Mouse (Mus musculus) hindbrain, embryonic 14.5 days (tissue): ENCODE results near the gene Gm6993. TPM values are rescaled to one million over a fixed set of nuclear protein-coding genes. Genes with fewer than 3 reads are reported as not detected.

Source experiments
- ATAC-seq: fragments of 200-750 bp; cut with Nextera tagmentation; 2 replicates; pipeline ENCODE4 v1.8.0; 2017; ENCODE audit warnings: moderate number of reproducible peaks, mild to moderate bottlenecking, moderate TSS enrichment, moderate library complexity; ENCODE audit not compliant: low FRiP score
- DNase-seq: peaks from one replicate; pipeline ENCODE4 v3.0.0-alpha.2; 2015; ENCODE audit warnings: low spot score
- H3K27ac ChIP-seq: fragments of 300-500 bp; sonication (generic); 2 replicates; pipeline ENCODE4 v1.5.1; 2014; ENCODE audit warnings: mild to moderate bottlenecking, moderate library complexity
- H3K27me3 ChIP-seq: fragments of 300-500 bp; sonication (generic); 2 replicates; pipeline ENCODE4 v1.6.1; 2014; ENCODE audit warnings: mild to moderate bottlenecking, low read length, mixed read lengths; ENCODE audit not compliant: control insufficient read depth, insufficient read depth
- H3K36me3 ChIP-seq: fragments of 300-500 bp; sonication (generic); replicated peaks from 2 replicates; pipeline ENCODE4 v1.6.1; 2014; ENCODE audit not compliant: control insufficient read depth, insufficient read depth
- H3K4me1 ChIP-seq: fragments of 300-500 bp; sonication (generic); replicated peaks from 2 replicates; pipeline ENCODE4 v1.6.1; 2014; ENCODE audit warnings: antibody characterized with exemption, low read length, mixed read lengths; ENCODE audit not compliant: control insufficient read depth, insufficient read depth
- H3K4me2 ChIP-seq: fragments of 300-500 bp; sonication (generic); replicated peaks from 2 replicates; pipeline ENCODE4 v1.6.1; 2014; ENCODE audit warnings: mild to moderate bottlenecking, moderate library complexity
- H3K4me3 ChIP-seq: fragments of 300-500 bp; sonication (generic); replicated peaks from 2 replicates; pipeline ENCODE4 v1.5.1; 2014; ENCODE audit warnings: mild to moderate bottlenecking, low read length
- H3K9ac ChIP-seq: fragments of 300-500 bp; sonication (generic); 2 replicates; pipeline ENCODE4 v1.6.1; 2014
- H3K9me3 ChIP-seq: fragments of 300-500 bp; sonication (generic); 2 replicates; pipeline ENCODE4 v1.6.1; 2016; ENCODE audit warnings: low read length; ENCODE audit not compliant: control insufficient read depth
- WGBS: fragments of 180-500 bp; shearing (Covaris S2); extraction: QIAGEN DNeasy Blood & Tissue Kit; methylation state at CpG from one replicate; pipeline ENCODE4 v1.1.7; 2014; 5-methylcytosine and 5-hydroxymethylcytosine counted together
- polyA plus RNA-seq: library from polyadenylated mRNA; unstranded; fragments of >200 nt; fragmentation: Nextera tagmentation; extraction: Ambion mirVana; gene quantifications from 2 replicates; pipeline ENCODE4 v1.2.1, GENCODE M21; 2014

Gm6993 gene
- polyA plus RNA-seq: not detected in 2 replicates

- Histone ChIP-seq H3K9ac (no peak within 1 kb of the TSS), H3K4me3 (no peak within 1 kb of the TSS), H3K27ac (no peak within 1 kb of the TSS), H3K4me1 (no peaks in the 10 kb centered on the region), H3K9me3 (no peaks in the 10 kb centered on the region), H3K4me2 (no peak within 1 kb of the TSS), H3K36me3 (no peaks in the 10 kb centered on the region), H3K27me3 (no peaks in the 10 kb centered on the region)
- 92% methylated on average over 5 of the region's 5 CpGs for WGBS
- DNase-seq (no peak), ATAC-seq (no peak)
Measured at GRCm38 (mm10) chr12:31240470-31240869, at the start of gene Gm6993. Gm6993 (plus strand) TSS chr12:31240770.

- H3K9ac ChIP-seq: no peak overlapping the region
- H3K4me3 ChIP-seq: no peak overlapping the region
- DNase-seq (peak; percentile 52), ATAC-seq (peak; percentile 70; the same call in 1 of the 2 replicates)
- no peaks in the 10 kb centered on the region for H3K9me3 ChIP-seq
- H3K4me1 ChIP-seq: 0 out of 2 replicates have a peak, but pooled peaks cover 7% of the 10 kb centered on the region
- no peaks in the 10 kb centered on the region for H3K27me3 ChIP-seq
- 0 out of 2 replicates have a peak overlapping the region, but pooled peaks have one; percentile 16 for H3K4me2 ChIP-seq
- H3K36me3 ChIP-seq: no peaks in the 10 kb centered on the region
- 8% methylated on average over 8 of the region's 8 CpGs for WGBS
- H3K27ac ChIP-seq: peak overlapping the region; percentile 23; the same call in 1 of the 2 replicates
Measured at GRCm38 (mm10) chr12:31191329-31191954, 49.1 kb upstream of the Gm6993 start.

- H3K9me3 ChIP-seq: no peaks in the 10 kb centered on the region
Measured at GRCm38 (mm10) chr12:31202509-31202908, 38.1 kb upstream of the Gm6993 start.

GRCm38 (mm10) chr12:31203746-31204455 lies 36.7 kb upstream of the Gm6993 start:
- Histone ChIP-seq H3K9ac (no peak overlapping the region), H3K4me3 (no peak overlapping the region), H3K36me3 (no peaks in the 10 kb centered on the region), H3K4me2 (no peak overlapping the region), H3K9me3 (no peaks in the 10 kb centered on the region), H3K4me1 (peaks cover 6% of the 10 kb centered on the region), H3K27ac (no peak overlapping the region), H3K27me3 (no peaks in the 10 kb centered on the region)
- WGBS: 88% methylated on average over 6 of the region's 6 CpGs
- ATAC-seq (no peak), DNase-seq (no peak)

More at GRCm38 (mm10) chr12:31202509-31202908, 38.1 kb upstream of the Gm6993 start:
- no peak for DNase-seq
- 93% methylated on average over 1 of the region's 1 CpGs for WGBS
- Histone ChIP-seq H3K4me1 (no peaks in the 10 kb centered on the region), H3K27ac (no peak overlapping the region), H3K9ac (no peak overlapping the region), H3K36me3 (no peaks in the 10 kb centered on the region), H3K27me3 (no peaks in the 10 kb centered on the region), H3K4me2 (no peak overlapping the region), H3K4me3 (no peak overlapping the region)
- ATAC-seq: no peak

- H3K4me2 ChIP-seq: no peak overlapping the region
- WGBS: 96% methylated on average over 3 of the region's 3 CpGs
- no peaks in the 10 kb centered on the region for H3K27me3 ChIP-seq
- ATAC-seq (no peak), DNase-seq (no peak)
- no peaks in the 10 kb centered on the region for H3K9me3 ChIP-seq
- H3K27ac ChIP-seq: no peak overlapping the region
- H3K4me1 ChIP-seq: peaks cover 13% of the 10 kb centered on the region
- no peaks in the 10 kb centered on the region for H3K36me3 ChIP-seq
- no peak overlapping the region for H3K4me3 ChIP-seq
- H3K9ac ChIP-seq: no peak overlapping the region
Measured at GRCm38 (mm10) chr12:31204898-31205297, 35.7 kb upstream of the Gm6993 start.

- DNase-seq (no peak), ATAC-seq (no peak)
- no peaks in the 10 kb centered on the region for H3K36me3 ChIP-seq
- WGBS: 79% methylated on average over 10 of the region's 10 CpGs
- H3K4me2 ChIP-seq: no peak overlapping the region
- H3K27ac ChIP-seq: no peak overlapping the region
- H3K9ac ChIP-seq: no peak overlapping the region
- no peak overlapping the region for H3K4me3 ChIP-seq
- peaks cover 13% of the 10 kb centered on the region for H3K4me1 ChIP-seq
- no peaks in the 10 kb centered on the region for H3K27me3 ChIP-seq
- H3K9me3 ChIP-seq: no peaks in the 10 kb centered on the region
Measured at GRCm38 (mm10) chr12:31205983-31206633, 34.5 kb upstream of the Gm6993 start.

- DNase-seq: no peak
- Histone ChIP-seq H3K4me3 (no peak overlapping the region), H3K4me1 (peaks cover 19% of the 10 kb centered on the region), H3K4me2 (no peak overlapping the region), H3K9me3 (no peaks in the 10 kb centered on the region), H3K27me3 (no peaks in the 10 kb centered on the region), H3K27ac (no peak overlapping the region), H3K36me3 (no peaks in the 10 kb centered on the region), H3K9ac (no peak overlapping the region)
- 47% methylated on average over 6 of the region's 6 CpGs for WGBS
- no peak for ATAC-seq
Measured at GRCm38 (mm10) chr12:31208766-31209165, 31.8 kb upstream of the Gm6993 start.

- Histone ChIP-seq H3K4me3 (no peak overlapping the region), H3K4me1 (peaks cover 19% of the 10 kb centered on the region), H3K36me3 (no peaks in the 10 kb centered on the region), H3K27me3 (no peaks in the 10 kb centered on the region), H3K4me2 (no peak overlapping the region), H3K27ac (0 out of 2 replicates have a peak overlapping the region, but pooled peaks have one; percentile 39), H3K9ac (no peak overlapping the region), H3K9me3 (no peaks in the 10 kb centered on the region)
- DNase-seq (no peak), ATAC-seq (no peak)
- WGBS: 16% methylated on average over 5 of the region's 5 CpGs
Measured at GRCm38 (mm10) chr12:31209377-31209805, 31.2 kb upstream of the Gm6993 start.

GRCm38 (mm10) chr12:31213556-31213955 lies 27.0 kb upstream of the Gm6993 start:
- DNase-seq (peak; percentile 66), ATAC-seq (peak; percentile 79; the same call in 1 of the 2 replicates)
- no peak overlapping the region for H3K9ac ChIP-seq
- H3K27ac ChIP-seq: 0 out of 2 replicates have a peak overlapping the region, but pooled peaks have one; percentile 7
- H3K27me3 ChIP-seq: no peaks in the 10 kb centered on the region
- no peaks in the 10 kb centered on the region for H3K36me3 ChIP-seq
- H3K4me2 ChIP-seq: no peak overlapping the region
- H3K4me3 ChIP-seq: no peak overlapping the region
- no peaks in the 10 kb centered on the region for H3K9me3 ChIP-seq
- 54% methylated on average over 7 of the region's 7 CpGs for WGBS
- peaks cover 17% of the 10 kb centered on the region for H3K4me1 ChIP-seq
